Mouse (Mus musculus) CH12.LX (cell line): ENCODE measurements around the gene Spred2.

ENCODE experiments used
- CTCF ChIP-seq, 2 experiments: IDR thresholded peaks in 1 of 2; conservative IDR thresholded peaks in 1 of 2; 2 replicates each; pipeline ENCODE4 v1.5.1; 2011 to 2012; ENCODE audit warnings: low read depth in 2 of 2, low read length in 2 of 2, improper control_type of control experiment in 1 of 2, inconsistent platforms in 1 of 2, mild to moderate bottlenecking in 1 of 2, moderate library complexity in 1 of 2
- EP300 ChIP-seq: IDR thresholded peaks from 2 replicates; pipeline ENCODE4 v1.6.1; 2011; ENCODE audit warnings: low read length, improper control_type of control experiment
- MAFK ChIP-seq: IDR thresholded peaks from 2 replicates; pipeline ENCODE4 v1.6.1; 2011; ENCODE audit warnings: low read length, improper control_type of control experiment; ENCODE audit not compliant: insufficient replicate concordance
- MAZ ChIP-seq: IDR thresholded peaks from 2 replicates; pipeline ENCODE4 v1.6.1; 2012; ENCODE audit warnings: low read depth, mild to moderate bottlenecking, inconsistent platforms, low read length, improper control_type of control experiment, moderate library complexity
- MXI1 ChIP-seq: IDR thresholded peaks from 2 replicates; pipeline ENCODE4 v1.6.1; 2011; ENCODE audit warnings: mild to moderate bottlenecking, low read depth, low read length, improper control_type of control experiment
- POLR2A ChIP-seq: IDR thresholded peaks from 2 replicates; pipeline ENCODE4 v1.6.1; 2011; ENCODE audit warnings: low read depth, mild to moderate bottlenecking, improper control_type of control experiment, low read length
- POLR2AphosphoS2 ChIP-seq: IDR thresholded peaks from 2 replicates; pipeline ENCODE4 v1.6.1; 2011; ENCODE audit warnings: low read depth, low read length, improper control_type of control experiment
- ZKSCAN1 ChIP-seq: IDR thresholded peaks from 2 replicates; pipeline ENCODE4 v1.6.1; 2012; ENCODE audit warnings: low read depth, inconsistent platforms, low read length, improper control_type of control experiment, borderline replicate concordance
- ZNF384 ChIP-seq: IDR thresholded peaks from 2 replicates; pipeline ENCODE4 v1.6.1; 2012; ENCODE audit warnings: low read depth, low read length, improper control_type of control experiment, inconsistent platforms

DNA sequence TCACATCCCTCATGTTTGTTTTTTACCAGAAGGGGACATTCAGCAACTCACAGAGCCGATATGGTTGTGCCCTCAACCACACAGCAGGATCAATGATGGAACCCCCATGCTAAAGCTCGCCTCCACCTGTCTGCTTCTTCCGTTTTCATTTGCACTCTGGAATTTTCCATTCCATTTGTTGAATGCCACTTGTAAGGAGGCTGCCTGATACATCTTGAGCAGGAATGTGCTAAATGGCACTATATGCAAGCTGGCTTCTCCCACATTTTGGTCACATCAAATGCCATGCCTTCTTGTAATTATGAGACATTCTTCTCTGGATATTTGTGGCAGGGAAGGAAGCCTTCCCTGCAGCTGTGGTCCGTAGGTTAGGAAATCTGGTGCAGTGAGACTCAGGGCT, 117.9 kb downstream of the Spred2 start:
- TF ChIP-seq ZKSCAN1: no peak
- no peak for TF ChIP-seq CTCF (conservative IDR thresholded peaks at IDR 0.05 in 1 of 2, IDR thresholded peaks at IDR 0.05 in 1 of 2; ENCODE audit: low read depth in 2 of 2, low read length in 2 of 2)
- TF ChIP-seq ZNF384: no peak
- no peak for TF ChIP-seq MXI1
- no peak for TF ChIP-seq POLR2AphosphoS2
- TF ChIP-seq MAZ: no peak
- no peak for TF ChIP-seq POLR2A
- TF ChIP-seq MAFK: no peak
- no peak for TF ChIP-seq EP300
